Mouse (Mus musculus): ENCODE results near the gene Nkiras2. TPM values are rescaled to one million over a fixed set of nuclear protein-coding genes. Genes with fewer than 3 reads are reported as not detected.
"Not testable (repeated sequence)": the region's sequence is repeated elsewhere in the genome, so short reads cannot be mapped to it uniquely, and the experiment has no call there.

The Nkiras2 gene
- total RNA-seq, 2 experiments from 2014 or later: 13.1 to 13.7 TPM

- DNase-seq (ENCODE audit: low spot score in 2 of 2): peak; percentile 95 to 96
- intact Hi-C loops (cut with DNase I): no loop called here
Measured at GRCm38 (mm10) chr11:100622714-100623113, 3.7 kb downstream of the Nkiras2 start.

GRCm38 (mm10) chr11:100623867-100624266 lies 4.8 kb downstream of the Nkiras2 start:
- no peak for DNase-seq (ENCODE audit: low spot score in 2 of 2)
- intact Hi-C loops (cut with DNase I): no loop called here

GRCm38 (mm10) chr11:100625754-100626700 lies 7.0 kb downstream of the Nkiras2 start:
- intact Hi-C loops (cut with DNase I): no loop called here
- DNase-seq (ENCODE audit: low spot score in 2 of 2): no peak

- intact Hi-C loops (cut with DNase I): loop anchor here (1.0 kb wide), 1 partner anchor 69 kb away; no protein-coding TSS in a partner anchor
- DNase-seq (ENCODE audit: low spot score in 2 of 2): peak; percentile 55 to 65
Measured at GRCm38 (mm10) chr11:100626701-100627195, 7.7 kb downstream of the Nkiras2 start.

- intact Hi-C loops (cut with DNase I): no loop called here
- DNase-seq (ENCODE audit: low spot score in 2 of 2): no peak
Measured at GRCm38 (mm10) chr11:100628056-100628455, 9.0 kb downstream of the Nkiras2 start.

- DNase-seq (ENCODE audit: low spot score in 2 of 2): no peak
- intact Hi-C loops (cut with DNase I): no loop called here
Measured at GRCm38 (mm10) chr11:100628862-100629352, 9.9 kb downstream of the Nkiras2 start.

- intact Hi-C loops (cut with DNase I): no loop called here
- no peak for DNase-seq (ENCODE audit: low spot score in 2 of 2)
Measured at GRCm38 (mm10) chr11:100634530-100634929, 15.5 kb downstream of the Nkiras2 start.

- intact Hi-C loops (cut with DNase I): no loop called here
- DNase-seq (ENCODE audit: low spot score in 2 of 2): peak; percentile 57 to 69
Measured at GRCm38 (mm10) chr11:100640159-100640906, 21.3 kb downstream of the Nkiras2 start.

GRCm38 (mm10) chr11:100643612-100644575 lies 24.9 kb downstream of the Nkiras2 start:
- DNase-seq (ENCODE audit: low spot score in 2 of 2): no peak
- intact Hi-C loops (cut with DNase I): no loop called here

GRCm38 (mm10) chr11:100646265-100646664 lies 27.2 kb downstream of the Nkiras2 start:
- DNase-seq (ENCODE audit: low spot score in 2 of 2): no peak
- intact Hi-C loops (cut with DNase I): no loop called here

GRCm38 (mm10) chr11:100648405-100648804 lies 29.4 kb downstream of the Nkiras2 start:
- intact Hi-C loops (cut with DNase I): no loop called here

GRCm38 (mm10) chr11:100651205-100651604 lies 32.2 kb downstream of the Nkiras2 start:
- intact Hi-C loops (cut with DNase I): no loop called here
- DNase-seq (ENCODE audit: low spot score in 2 of 2): no peak

More at GRCm38 (mm10) chr11:100648405-100648804, 29.4 kb downstream of the Nkiras2 start:
- no peak for DNase-seq (ENCODE audit: low spot score in 2 of 2)

GRCm38 (mm10) chr11:100651748-100652147 lies 32.7 kb downstream of the Nkiras2 start:
- intact Hi-C loops (cut with DNase I): no loop called here
- DNase-seq (ENCODE audit: low spot score in 2 of 2): no peak

- intact Hi-C loops (cut with DNase I); DNase-seq (ENCODE audit: low spot score in 2 of 2): not testable (repeated sequence)
Measured at GRCm38 (mm10) chr11:100655589-100655988, 36.5 kb downstream of the Nkiras2 start.

GRCm38 (mm10) chr11:100656458-100656857 lies 37.4 kb downstream of the Nkiras2 start:
- intact Hi-C loops (cut with DNase I): no loop called here
- DNase-seq (ENCODE audit: low spot score in 2 of 2): no peak

- DNase-seq (ENCODE audit: low spot score in 2 of 2): no peak
- intact Hi-C loops (cut with DNase I): no loop called here
Measured at GRCm38 (mm10) chr11:100659806-100660205, 40.8 kb downstream of the Nkiras2 start.

- DNase-seq (ENCODE audit: low spot score in 2 of 2): no peak
- intact Hi-C loops (cut with DNase I): no loop called here
Measured at GRCm38 (mm10) chr11:100671049-100671448, 52.0 kb downstream of the Nkiras2 start.

- intact Hi-C loops (cut with DNase I): no loop called here
Measured at GRCm38 (mm10) chr11:100671956-100672355, 52.9 kb downstream of the Nkiras2 start.

GRCm38 (mm10) chr11:100673169-100673568 lies 54.1 kb downstream of the Nkiras2 start:
- intact Hi-C loops (cut with DNase I): no loop called here
- DNase-seq (ENCODE audit: low spot score in 2 of 2): no peak

More at GRCm38 (mm10) chr11:100671956-100672355, 52.9 kb downstream of the Nkiras2 start:
- DNase-seq (ENCODE audit: low spot score in 2 of 2): no peak

All from left cerebral cortex, postnatal 36 days (tissue).